Mouse (Mus musculus) MEL (cell line): ENCODE data around the gene Akip1.

ENCODE experiments used
- CHD1 ChIP-seq: IDR thresholded peaks from 2 replicates; pipeline ENCODE4 v1.6.1; 2012; ENCODE audit warnings: low read depth, mild to moderate bottlenecking, inconsistent platforms, low read length, improper control_type of control experiment
- CTCF ChIP-seq, 3 experiments: IDR thresholded peaks in 2 of 3; conservative IDR thresholded peaks in 1 of 3; 2 replicates each; pipeline ENCODE4 v1.5.1; 2011 to 2012; ENCODE audit warnings: low read length in 3 of 3, low read depth in 2 of 3, mild to moderate bottlenecking in 2 of 3, improper control_type of control experiment in 1 of 3, inconsistent platforms in 1 of 3, mixed read lengths in 1 of 3, moderate library complexity in 1 of 3; ENCODE audit not compliant: control insufficient read depth in 1 of 3, insufficient read depth in 1 of 3, poor library complexity in 1 of 3, severe bottlenecking in 1 of 3
- EP300 ChIP-seq, 2 experiments: IDR thresholded peaks; 2 replicates each; pipeline ENCODE4 v1.6.1; 2011; ENCODE audit warnings: improper control_type of control experiment in 2 of 2, low read length in 2 of 2, low read depth in 1 of 2, mild to moderate bottlenecking in 1 of 2
- HCFC1 ChIP-seq: IDR thresholded peaks from 2 replicates; pipeline ENCODE4 v1.6.1; 2012; ENCODE audit warnings: low read depth, mild to moderate bottlenecking, inconsistent platforms, low read length, improper control_type of control experiment, moderate library complexity
- MAZ ChIP-seq: IDR thresholded peaks from 2 replicates; pipeline ENCODE4 v1.6.1; 2012; ENCODE audit warnings: low read depth, mild to moderate bottlenecking, inconsistent platforms, low read length, improper control_type of control experiment
- MYB ChIP-seq: IDR thresholded peaks from 2 replicates; pipeline ENCODE4 v1.6.1; 2011; ENCODE audit warnings: mild to moderate bottlenecking, low read depth, low read length, improper control_type of control experiment
- NELFE ChIP-seq: IDR thresholded peaks from 2 replicates; pipeline ENCODE4 v1.6.1; 2011; ENCODE audit warnings: low read depth, low read length, improper control_type of control experiment
- NRF1 ChIP-seq: IDR thresholded peaks from 2 replicates; pipeline ENCODE4 v1.6.1; 2014; ENCODE audit warnings: low read depth, mild to moderate bottlenecking, inconsistent platforms, low read length, improper control_type of control experiment, moderate library complexity; ENCODE audit not compliant: poor library complexity, insufficient read depth, severe bottlenecking
- POLR2A ChIP-seq, 2 experiments: IDR thresholded peaks; 2 replicates each; pipeline ENCODE4 v1.6.1; 2011 to 2012; ENCODE audit warnings: low read length in 2 of 2, mild to moderate bottlenecking in 2 of 2, control low read depth in 1 of 2, improper control_type of control experiment in 1 of 2, low read depth in 1 of 2, moderate library complexity in 1 of 2; ENCODE audit not compliant: control insufficient read depth in 1 of 2, insufficient read depth in 1 of 2, poor library complexity in 1 of 2
- USF1 ChIP-seq: IDR thresholded peaks from 2 replicates; pipeline ENCODE4 v1.6.1; 2014; ENCODE audit warnings: low read depth, mild to moderate bottlenecking, inconsistent platforms, low read length, improper control_type of control experiment, moderate library complexity
- ZNF384 ChIP-seq: IDR thresholded peaks from 2 replicates; pipeline ENCODE4 v1.6.1; 2012; ENCODE audit warnings: low read depth, mild to moderate bottlenecking, inconsistent platforms, low read length, improper control_type of control experiment

DNA sequence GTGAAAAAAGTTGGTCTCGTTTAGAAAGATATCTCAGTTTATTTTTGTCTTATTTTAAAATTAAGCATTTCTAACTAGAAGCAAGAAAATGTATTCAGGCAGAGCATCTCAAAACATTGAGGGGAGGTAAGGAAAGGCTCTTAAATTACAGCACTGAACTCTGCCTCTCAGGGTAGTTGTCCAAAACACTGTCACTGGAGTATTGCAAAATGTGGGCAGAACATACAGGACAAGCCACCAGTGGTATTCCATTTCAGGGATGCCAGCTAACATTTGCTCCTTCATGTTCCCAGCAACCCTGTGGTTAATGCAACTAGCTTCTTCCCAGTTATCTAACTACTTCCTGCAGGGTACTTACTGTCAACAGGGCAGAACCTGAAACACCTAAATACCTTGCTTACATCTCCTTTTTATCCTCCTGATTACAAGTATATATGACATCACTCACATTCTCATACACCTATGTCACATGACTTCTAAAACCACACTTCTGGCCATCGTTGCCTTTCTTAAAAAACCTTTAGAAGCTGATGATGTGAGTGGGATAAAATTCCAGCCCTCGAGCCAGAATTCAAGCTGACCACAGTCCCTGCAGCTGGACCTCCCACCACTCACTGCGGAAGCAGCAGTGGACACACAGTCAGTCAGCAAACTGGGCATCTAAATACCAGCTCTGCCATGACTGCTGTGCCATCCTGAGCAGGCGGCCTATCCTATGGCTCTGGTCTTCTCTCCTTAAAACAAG is 33.9 kb upstream of the Akip1 start:
- no peak for TF ChIP-seq CTCF (IDR thresholded peaks at IDR 0.05 in 2 of 3, conservative IDR thresholded peaks at IDR 0.05 in 1 of 3; ENCODE audit: control insufficient read depth in 1 of 3, insufficient read depth in 1 of 3, low read depth in 2 of 3, low read length in 3 of 3, poor library complexity in 1 of 3, severe bottlenecking in 1 of 3)
- no peak for TF ChIP-seq EP300 (IDR thresholded peaks at IDR 0.05; ENCODE audit: low read depth in 1 of 2, low read length in 2 of 2)
- TF ChIP-seq HCFC1: no peak
- TF ChIP-seq ZNF384: no peak
- TF ChIP-seq USF1: no peak
- TF ChIP-seq NRF1: no peak
- TF ChIP-seq CHD1: no peak
- TF ChIP-seq MAZ: no peak
- no peak for TF ChIP-seq POLR2A (IDR thresholded peaks at IDR 0.05; ENCODE audit: control insufficient read depth in 1 of 2, insufficient read depth in 1 of 2, low read depth in 1 of 2, low read length in 2 of 2, poor library complexity in 1 of 2)
- TF ChIP-seq MYB: no peak
- TF ChIP-seq NELFE: no peak
